Mouse (Mus musculus) heart, postnatal 0 days (tissue): Measurements from ENCODE around the gene Il9r. TPM values are rescaled to one million over a fixed set of nuclear protein-coding genes. Genes with fewer than 3 reads are reported as not detected.
A peak's percentile ranks its signal among the peaks of the same experiment; 100 is the strongest.

Source experiments
- ATAC-seq: fragments of 200-750 bp; cut with Nextera tagmentation; 2 replicates; pipeline ENCODE4 v1.8.0; 2017; ENCODE audit warnings: low read depth, moderate number of reproducible peaks, moderate library complexity; ENCODE audit not compliant: insufficient read depth
- DNase-seq: peaks from one replicate; pipeline ENCODE4 v3.0.0-alpha.2; 2016; ENCODE audit warnings: low spot score
- H3K27ac ChIP-seq: fragments of 300-500 bp; sonication (generic); 2 replicates; pipeline ENCODE4 v1.5.1; 2014; ENCODE audit warnings: low read depth, mild to moderate bottlenecking
- H3K27me3 ChIP-seq: fragments of 300-500 bp; sonication (generic); 2 replicates; pipeline ENCODE4 v1.6.1; 2014; ENCODE audit warnings: low read length, mixed read lengths; ENCODE audit not compliant: control insufficient read depth, insufficient read depth
- H3K36me3 ChIP-seq: fragments of 300-500 bp; sonication (generic); replicated peaks from 2 replicates; pipeline ENCODE4 v1.6.1; 2014; ENCODE audit warnings: low read length, mixed read lengths; ENCODE audit not compliant: control insufficient read depth, insufficient read depth
- H3K4me1 ChIP-seq: fragments of 300-500 bp; sonication (generic); 2 replicates; pipeline ENCODE4 v1.6.1; 2014; ENCODE audit warnings: antibody characterized with exemption; ENCODE audit not compliant: control insufficient read depth, insufficient read depth
- H3K4me2 ChIP-seq: fragments of 300-500 bp; sonication (generic); 2 replicates; pipeline ENCODE4 v1.6.1; 2014; ENCODE audit warnings: low read depth, mild to moderate bottlenecking, low read length, moderate library complexity
- H3K4me3 ChIP-seq: fragments of 300-500 bp; sonication (generic); 2 replicates; pipeline ENCODE4 v1.5.1; 2014; ENCODE audit warnings: low read depth, low read length
- H3K9ac ChIP-seq: fragments of 300-500 bp; sonication (generic); replicated peaks from 2 replicates; pipeline ENCODE4 v1.6.1; 2014; ENCODE audit warnings: low read depth, low read length, mixed read lengths
- H3K9me3 ChIP-seq: fragments of 300-500 bp; sonication (generic); replicated peaks from 2 replicates; pipeline ENCODE4 v1.6.1; 2016; ENCODE audit warnings: low read length; ENCODE audit not compliant: control insufficient read depth
- CTCF ChIP-seq: IDR thresholded peaks from 2 replicates; pipeline ENCODE4 v1.5.1; 2016; ENCODE audit warnings: antibody characterized with exemption, control low read depth, low read depth
- EP300 ChIP-seq: IDR thresholded peaks from 2 replicates; pipeline ENCODE4 v1.6.1; 2016; ENCODE audit warnings: antibody characterized with exemption, low read depth
- WGBS: fragments of 180-500 bp; shearing (Covaris S2); extraction: QIAGEN DNeasy Blood & Tissue Kit; methylation state at CpG from one replicate; pipeline ENCODE4 v1.1.7; 2014; 5-methylcytosine and 5-hydroxymethylcytosine counted together
- polyA plus RNA-seq: library from polyadenylated mRNA; unstranded; fragments of >200 nt; fragmentation: Nextera tagmentation; extraction: Ambion mirVana; gene quantifications from 2 replicates; pipeline ENCODE4 v1.2.1, GENCODE M21; 2015
- total RNA-seq: library from RNA; depleted of rRNA; stranded (reverse); fragments of >200 nt; gene quantifications from 2 replicates; pipeline ENCODE4 v1.2.3, GENCODE M21; 2014; ENCODE audit warnings: low replicate concordance

Il9r gene
- total and polyA plus RNA-seq, 2 experiments from 2014 or later = 0.14 TPM; not detected in 1

DNA sequence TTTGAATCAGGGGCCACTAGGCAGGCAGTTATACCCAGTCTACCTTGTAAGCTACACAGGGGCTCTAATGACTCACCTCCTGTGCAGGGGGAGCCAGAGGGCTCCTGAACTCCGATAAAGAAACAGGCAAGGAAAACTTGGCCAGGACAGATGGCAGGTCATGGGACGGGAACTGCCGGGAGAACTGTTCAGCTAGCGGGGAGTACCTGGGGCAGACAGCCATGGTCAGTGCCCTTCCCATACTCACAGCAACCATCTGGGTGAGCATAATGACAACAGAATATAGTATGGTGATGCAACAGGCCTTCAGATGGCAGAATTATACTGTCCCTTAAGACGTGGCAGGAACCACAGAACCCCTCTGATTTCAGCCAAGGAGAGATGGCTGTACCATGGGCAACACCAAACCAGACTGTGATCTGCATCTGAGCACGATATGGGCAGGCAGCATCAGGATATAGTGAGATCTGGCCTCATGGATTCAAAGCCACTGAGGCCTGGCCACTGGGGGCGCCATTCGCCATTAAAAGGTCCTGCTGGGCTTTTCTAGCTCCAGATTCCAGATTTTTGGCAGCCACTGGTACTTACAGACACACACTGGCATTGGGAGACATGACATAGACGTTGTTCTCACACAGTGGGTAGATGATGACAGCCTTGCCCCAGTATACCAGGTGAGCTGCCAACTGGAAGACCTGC is 36.8 kb upstream of the Il9r start:
- no peak overlapping the region for H3K27ac ChIP-seq
- DNase-seq (peak; percentile 39), ATAC-seq (no peak)
- H3K36me3 ChIP-seq = peaks cover 54% of the 10 kb centered on the region
- no peaks in the 10 kb centered on the region for H3K27me3 ChIP-seq
- WGBS = 58% methylated on average over 9 of the region's 9 CpGs
- H3K4me3 ChIP-seq = no peak overlapping the region
- no peak overlapping the region for H3K4me2 ChIP-seq
- TF ChIP-seq CTCF = peak; percentile 49
- TF ChIP-seq EP300 = no peak
- H3K4me1 ChIP-seq = peaks cover 21% of the 10 kb centered on the region
- no peaks in the 10 kb centered on the region for H3K9me3 ChIP-seq
- H3K9ac ChIP-seq = no peak overlapping the region

DNA sequence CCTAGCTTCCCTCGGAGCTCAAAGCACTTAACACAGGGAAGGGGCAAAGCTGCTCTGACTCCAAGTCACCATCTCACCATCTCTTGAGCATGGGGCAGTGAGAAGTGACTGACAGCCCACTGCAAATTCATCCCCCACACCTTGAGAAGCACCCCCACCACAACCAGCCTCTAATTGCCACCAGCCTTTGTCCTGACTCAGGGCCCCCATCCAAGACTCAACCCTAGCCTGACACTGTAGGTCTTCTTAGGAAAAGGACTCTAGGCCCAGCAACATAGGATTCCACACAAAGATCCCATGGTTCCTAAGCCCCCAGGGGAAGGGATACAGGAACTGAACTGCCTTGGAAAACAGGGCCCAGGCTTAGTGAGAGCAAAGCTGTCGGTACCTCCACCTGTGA is 36.1 kb upstream of the Il9r start:
- Histone ChIP-seq H3K9me3 (no peaks in the 10 kb centered on the region), H3K36me3 (peaks cover 55% of the 10 kb centered on the region), H3K9ac (0 out of 2 replicates have a peak overlapping the region, but pooled peaks have one; percentile 5), H3K4me2 (no peak overlapping the region), H3K4me3 (no peak overlapping the region), H3K27me3 (no peaks in the 10 kb centered on the region), H3K4me1 (peaks cover 21% of the 10 kb centered on the region), H3K27ac (no peak overlapping the region)
- TF ChIP-seq EP300 (no peak), CTCF (no peak)
- 54% methylated on average over 2 of the region's 2 CpGs for WGBS
- ATAC-seq (no peak), DNase-seq (no peak)

DNA sequence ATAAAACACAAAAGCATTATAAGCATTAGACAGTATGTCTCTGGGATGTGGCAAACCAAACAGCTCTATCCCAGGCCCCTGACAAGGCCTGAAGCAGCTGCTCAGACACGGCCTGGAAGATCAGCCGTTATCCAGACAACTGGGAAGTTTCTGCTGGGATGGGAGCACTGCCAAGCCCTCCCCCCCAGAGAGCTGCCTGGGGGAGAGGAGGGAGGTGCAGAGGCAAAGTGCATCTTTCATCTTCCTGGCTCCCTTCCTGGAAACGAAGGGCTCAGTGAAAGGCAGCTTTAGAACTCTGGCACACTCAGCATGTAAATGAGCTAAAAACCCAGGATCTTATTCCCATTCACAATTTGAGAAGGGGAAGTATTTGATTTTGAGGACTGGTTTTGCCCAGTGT is 35.6 kb upstream of the Il9r start:
- Histone ChIP-seq H3K4me1 (peaks cover 21% of the 10 kb centered on the region), H3K27me3 (no peaks in the 10 kb centered on the region), H3K27ac (peak overlapping the region; percentile 30; the same call in 1 of the 2 replicates), H3K36me3 (peaks cover 55% of the 10 kb centered on the region), H3K9ac (0 out of 2 replicates have a peak overlapping the region, but pooled peaks have one; percentile 5), H3K4me3 (no peak overlapping the region), H3K4me2 (no peak overlapping the region), H3K9me3 (no peaks in the 10 kb centered on the region)
- 9% methylated on average over 3 of the region's 3 CpGs for WGBS
- no peak for TF ChIP-seq CTCF
- TF ChIP-seq EP300 = no peak
- ATAC-seq (peak; percentile 30; the same call in 1 of the 2 replicates), DNase-seq (peak; percentile 43)

DNA sequence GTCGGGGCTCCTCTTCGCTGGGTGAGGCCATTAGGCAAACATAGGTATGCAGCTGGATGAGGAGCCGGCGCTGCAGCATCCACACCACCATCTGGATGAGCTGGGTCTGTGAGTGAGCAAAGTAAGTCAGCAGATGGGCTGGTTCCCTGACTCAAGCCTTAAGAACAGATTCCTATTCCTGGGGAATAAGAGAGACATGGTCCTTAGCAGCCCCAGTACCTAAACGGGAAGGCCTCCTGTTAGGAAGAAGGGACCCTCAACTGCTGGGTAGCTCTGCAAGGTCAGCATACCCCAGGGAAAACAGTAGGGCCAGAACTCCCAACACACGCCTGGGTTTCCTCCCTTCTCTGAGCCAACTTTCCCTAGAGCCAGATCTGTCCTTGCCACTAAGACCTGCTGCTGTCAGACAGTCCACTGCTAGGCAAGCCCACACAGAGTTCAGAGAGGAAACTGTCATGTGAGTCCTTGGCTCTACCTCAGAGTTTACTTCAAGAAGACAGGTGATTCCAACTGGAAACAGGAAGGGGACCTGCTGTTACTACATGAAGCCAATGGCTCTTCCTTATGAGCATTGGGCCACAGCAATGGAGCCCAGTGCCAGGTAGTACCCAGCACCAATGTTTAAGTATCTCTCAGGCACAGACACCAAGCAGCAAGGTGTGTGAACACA is 34.9 kb upstream of the Il9r start:
- Histone ChIP-seq H3K27me3 (no peaks in the 10 kb centered on the region), H3K36me3 (peaks cover 53% of the 10 kb centered on the region), H3K27ac (no peak overlapping the region), H3K4me3 (no peak overlapping the region), H3K4me1 (peaks cover 21% of the 10 kb centered on the region), H3K9ac (no peak overlapping the region), H3K4me2 (no peak overlapping the region), H3K9me3 (no peaks in the 10 kb centered on the region)
- no peak for DNase-seq
- TF ChIP-seq EP300 = no peak
- TF ChIP-seq CTCF = no peak
- WGBS = 83% methylated on average over 6 of the region's 6 CpGs
- no peak for ATAC-seq

DNA sequence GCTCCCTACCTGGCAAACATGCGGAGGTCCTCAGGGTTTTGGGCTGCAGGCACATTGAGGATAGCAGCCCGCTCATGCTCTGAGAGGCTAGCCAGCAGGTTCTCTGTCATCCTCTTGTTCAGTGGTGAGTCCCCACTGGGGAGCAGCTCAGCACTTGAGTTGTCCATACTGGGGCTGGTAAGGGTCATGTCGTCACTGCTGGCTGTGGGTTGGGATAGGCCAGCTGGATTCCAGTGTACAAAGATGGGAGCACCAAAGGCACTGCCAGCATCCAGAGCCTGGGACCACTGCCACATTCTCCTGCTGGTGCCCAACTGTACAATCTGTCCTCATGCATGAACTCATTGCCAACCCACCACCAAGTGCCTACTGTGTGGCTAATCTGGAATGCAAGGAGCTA is 33.8 kb upstream of the Il9r start:
- Histone ChIP-seq H3K4me2 (no peak overlapping the region), H3K9ac (no peak overlapping the region), H3K27ac (no peak overlapping the region), H3K36me3 (peaks cover 51% of the 10 kb centered on the region), H3K4me3 (no peak overlapping the region), H3K4me1 (peaks cover 21% of the 10 kb centered on the region), H3K9me3 (no peaks in the 10 kb centered on the region), H3K27me3 (no peaks in the 10 kb centered on the region)
- no peak for DNase-seq
- WGBS = 77% methylated on average over 3 of the region's 3 CpGs
- TF ChIP-seq CTCF = no peak
- no peak for TF ChIP-seq EP300
- ATAC-seq = no peak
